Mouse (Mus musculus) hematopoietic stem cell, adult 5-6 weeks (primary cell): ENCODE measurements around the gene Pax2. TPM values are rescaled to one million over a fixed set of nuclear protein-coding genes. Genes with fewer than 3 reads are reported as not detected.
"Not testable (repeated sequence)": the region's sequence is repeated elsewhere in the genome, so short reads cannot be mapped to it uniquely, and the experiment has no call there.

ENCODE experiments used
- ATAC-seq, 2 experiments: fragments of 125-278 bp in 1 of 2; replicated peaks in 1 of 2; 2 replicates each; pipeline ENCODE4 v1.8.0; 2016 to 2017; ENCODE audit warnings: inconsistent platforms in 2 of 2, mild to moderate bottlenecking in 2 of 2, moderate number of reproducible peaks in 2 of 2, low read depth in 1 of 2, moderate TSS enrichment in 1 of 2; ENCODE audit not compliant: low FRiP score in 2 of 2, poor library complexity in 2 of 2, severe bottlenecking in 2 of 2, insufficient read depth in 1 of 2, low TSS enrichment in 1 of 2
- total RNA-seq: library from RNA; stranded (forward); fragments of 172-1452, 232-1000 nt; gene quantifications from 2 replicates; pipeline ENCODE4 v1.2.3, GENCODE M21; 2017

The Pax2 gene
- total RNA-seq, 1 experiment from 2014 or later = not detected

GRCm38 (mm10) chr19:44817403-44818128, 61.7 kb downstream of the Pax2 start:
- ATAC-seq = no peak

DNA sequence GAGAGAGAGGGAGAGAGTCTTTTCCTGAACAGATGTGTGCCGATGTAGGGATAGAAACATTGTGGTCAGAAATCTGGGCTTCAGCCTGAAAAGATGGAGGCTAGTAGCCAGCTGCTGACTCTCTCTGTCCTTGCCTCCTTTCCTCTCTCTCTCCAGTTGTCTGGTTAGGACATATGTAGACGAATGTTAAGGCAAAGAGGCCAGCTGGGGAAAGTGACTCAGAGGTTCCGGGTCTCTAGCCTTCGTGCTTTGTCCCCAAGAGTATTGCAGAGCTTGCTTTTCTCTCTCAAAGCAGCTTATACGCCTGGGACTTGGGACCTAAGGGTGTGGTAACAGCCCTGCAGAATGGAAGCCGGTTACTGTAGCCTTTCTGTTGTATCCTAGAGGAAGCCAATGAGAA, 62.8 kb downstream of the Pax2 start:
- ATAC-seq = no peak

DNA sequence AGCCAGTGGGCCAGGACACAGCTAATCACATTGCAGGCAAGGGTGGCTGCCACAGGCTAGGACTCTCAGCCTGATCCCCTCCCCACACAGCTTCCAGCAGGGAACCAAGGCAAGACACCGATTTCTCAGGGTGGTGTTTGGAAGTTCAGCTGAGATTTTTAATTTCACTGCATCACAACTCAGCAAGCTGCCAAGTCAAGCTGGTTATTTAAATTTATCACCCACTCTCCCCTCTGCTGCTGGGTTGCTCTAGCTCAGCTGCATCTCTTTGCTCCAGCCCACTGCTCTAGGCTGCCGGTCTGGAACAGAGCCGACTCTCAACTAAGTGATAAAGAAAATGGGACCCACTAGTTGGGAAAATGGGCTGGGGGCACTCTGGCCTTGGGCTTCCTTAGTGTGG, 65.7 kb downstream of the Pax2 start:
- no peak for ATAC-seq

DNA sequence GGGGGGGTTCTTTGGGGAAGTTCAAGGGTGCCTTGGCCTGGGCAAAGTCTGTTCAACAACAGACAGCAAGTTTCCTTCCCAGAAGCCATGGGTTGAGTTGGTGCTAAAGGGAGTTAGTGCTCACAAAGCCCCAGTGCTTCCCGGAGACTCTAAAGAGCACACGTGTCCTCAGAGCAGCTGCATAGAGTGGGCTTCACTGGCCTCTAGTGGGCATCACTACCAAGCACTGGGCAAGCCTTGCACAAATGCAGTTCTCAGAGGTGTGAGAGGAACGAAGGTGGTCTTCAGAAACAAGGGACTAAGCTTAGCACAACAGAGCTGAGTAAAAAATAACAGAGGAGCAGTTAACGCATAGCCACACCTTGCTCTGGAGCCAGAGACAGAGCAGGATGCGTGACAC, 66.5 kb downstream of the Pax2 start:
- ATAC-seq = no peak

DNA sequence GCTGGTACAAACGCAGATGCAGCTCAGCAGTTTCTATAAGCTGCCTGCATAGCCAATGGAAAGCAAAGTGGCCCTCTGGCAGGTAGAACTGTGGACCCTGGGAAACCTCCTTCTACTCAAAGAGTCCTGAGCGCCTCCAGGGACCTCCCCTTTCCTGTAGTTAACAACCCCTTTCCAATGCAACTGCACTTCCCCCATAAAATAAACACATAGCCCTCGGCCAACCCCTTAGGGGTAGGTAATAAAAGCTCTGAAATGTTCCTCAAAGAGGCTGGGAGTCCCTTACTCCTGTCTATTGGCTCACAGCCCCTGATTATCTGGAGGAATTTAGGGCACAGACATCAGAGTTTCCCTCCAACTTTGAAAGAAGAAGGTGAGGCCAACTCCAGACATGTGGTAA, 67.8 kb downstream of the Pax2 start:
- no peak for ATAC-seq

GRCm38 (mm10) chr19:44825216-44825768, 69.4 kb downstream of the Pax2 start:
- no peak for ATAC-seq

- no peak for ATAC-seq
These were observed 70.0 kb downstream of the Pax2 start for GRCm38 (mm10) chr19:44825819-44826218.

- ATAC-seq = no peak
These were observed 77.5 kb downstream of the Pax2 start for GRCm38 (mm10) chr19:44833391-44833790.

DNA sequence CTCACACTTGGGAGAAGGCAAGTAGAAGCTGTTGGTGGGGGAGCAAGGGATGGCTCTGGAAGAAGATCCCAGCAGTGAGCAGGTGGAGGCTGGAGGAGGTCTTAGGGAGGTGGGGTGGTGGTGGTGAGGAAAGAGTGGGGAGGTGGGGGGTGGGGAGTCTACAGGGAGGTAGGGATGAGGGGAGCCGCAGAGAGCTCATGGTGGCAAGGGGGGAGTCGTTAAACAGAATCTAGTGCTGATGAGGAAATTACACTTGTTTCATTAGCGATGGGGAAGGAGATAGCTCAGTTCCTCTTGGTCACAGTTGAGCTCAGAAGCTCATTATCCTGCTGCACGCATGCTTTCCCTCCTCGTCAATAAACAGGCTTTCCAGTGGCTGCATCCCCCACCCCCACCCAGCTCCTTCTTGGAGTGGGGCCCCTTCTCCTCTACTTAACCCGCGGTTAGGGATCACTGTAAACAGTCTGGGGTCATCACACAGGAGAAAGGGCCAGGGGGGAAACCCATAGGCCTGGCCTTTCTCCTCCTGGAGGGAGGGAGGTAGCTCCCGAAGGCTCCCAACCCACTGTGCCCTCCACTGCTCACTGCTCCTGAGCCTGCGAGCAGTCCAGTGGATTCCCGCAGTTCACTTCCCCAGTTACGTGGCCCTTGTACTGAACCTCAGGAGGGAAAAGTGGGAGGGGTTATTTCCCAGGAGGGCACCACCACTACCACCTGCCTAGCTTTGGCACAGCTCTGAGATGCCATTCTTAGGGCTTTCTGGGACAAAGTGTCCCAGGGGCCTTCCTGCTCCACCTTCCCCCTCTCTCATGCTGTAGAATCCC, 78.6 kb downstream of the Pax2 start:
- ATAC-seq = no peak

GRCm38 (mm10) chr19:44835042-44835930, 79.4 kb downstream of the Pax2 start:
- no peak for ATAC-seq

- peak; percentile 22 to 48; a peak in 2 of 4 replicates for ATAC-seq
These were observed 80.4 kb downstream of the Pax2 start for GRCm38 (mm10) chr19:44835931-44836861.

DNA sequence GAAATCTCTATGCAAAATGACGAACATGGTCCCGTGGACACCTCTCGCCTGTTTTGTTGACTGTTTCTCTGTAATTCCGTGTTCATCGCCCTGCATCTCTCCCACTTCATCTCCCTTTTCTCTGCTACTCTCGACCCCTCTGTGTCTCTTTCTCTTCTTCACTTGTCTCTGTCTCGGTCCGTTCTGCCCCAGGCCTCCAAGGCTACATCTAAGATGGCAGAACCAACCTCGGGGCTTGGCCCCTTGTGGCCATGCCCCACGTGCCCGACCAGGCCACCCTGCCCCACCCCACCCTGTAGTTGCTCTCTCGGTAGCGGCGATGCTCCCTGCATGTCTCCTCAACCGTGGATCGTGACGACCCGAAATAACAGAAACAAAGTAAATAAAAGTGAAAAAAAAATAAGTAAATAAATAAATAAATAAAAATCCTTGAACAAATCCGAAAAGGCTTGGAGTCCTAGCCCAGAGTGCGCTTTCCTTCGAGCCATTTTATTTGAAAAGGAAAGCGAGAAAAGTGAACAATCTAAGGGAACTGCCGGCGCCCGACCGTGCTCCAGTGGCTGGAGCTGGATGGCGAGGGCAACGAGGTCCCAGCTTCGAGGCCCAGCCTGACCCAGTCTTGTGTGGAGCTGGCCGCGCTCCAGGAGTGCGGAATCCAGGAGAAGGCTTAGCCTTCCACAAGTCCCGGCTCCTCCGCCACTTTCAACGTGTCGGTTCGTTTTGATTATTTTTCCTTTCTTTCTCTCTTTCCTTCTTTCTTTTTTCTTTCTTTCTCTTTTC, 81.8 kb downstream of the Pax2 start:
- no peak for ATAC-seq

GRCm38 (mm10) chr19:44838321-44838720, 82.5 kb downstream of the Pax2 start:
- ATAC-seq = no peak

DNA sequence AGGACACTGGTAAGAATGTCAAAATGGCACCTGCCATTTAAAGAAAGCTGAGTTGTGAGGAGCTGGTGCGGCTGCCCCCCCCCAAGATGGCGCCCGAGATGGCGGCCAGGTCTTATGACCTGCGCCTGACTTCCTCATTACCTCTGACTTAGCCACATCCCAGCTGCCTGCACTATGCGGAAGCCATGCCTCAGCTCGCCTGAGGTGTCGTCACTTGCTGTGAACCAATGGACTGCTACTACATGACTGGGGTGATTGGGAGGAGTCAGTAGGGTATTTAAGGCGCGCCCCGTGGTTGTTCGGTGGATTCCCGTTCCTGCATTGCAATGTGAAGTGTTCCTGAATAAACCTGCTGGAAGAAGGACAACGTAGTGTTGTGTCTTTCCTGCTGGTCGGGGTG, 86.8 kb downstream of the Pax2 start:
- not testable (repeated sequence) for ATAC-seq

DNA sequence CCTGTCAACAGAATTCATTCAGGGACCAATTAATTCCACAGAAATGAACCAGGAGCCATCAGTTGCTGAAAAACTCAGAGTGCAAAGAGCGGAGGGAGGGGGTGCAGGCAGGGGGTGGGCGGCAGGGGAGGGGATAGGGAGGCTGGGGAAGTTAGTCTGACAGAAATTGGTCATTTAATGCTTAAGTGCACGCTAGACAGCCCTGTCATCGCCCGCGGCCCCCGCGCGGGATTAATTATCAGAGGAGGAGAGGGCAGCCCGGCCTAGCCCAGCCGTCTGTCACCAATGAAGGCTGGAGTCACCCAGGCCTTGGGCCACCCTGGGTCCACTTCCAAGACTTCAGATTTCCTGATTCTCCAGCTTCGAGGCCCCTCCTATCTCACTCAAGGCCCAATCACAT, 93.6 kb downstream of the Pax2 start:
- no peak for ATAC-seq

DNA sequence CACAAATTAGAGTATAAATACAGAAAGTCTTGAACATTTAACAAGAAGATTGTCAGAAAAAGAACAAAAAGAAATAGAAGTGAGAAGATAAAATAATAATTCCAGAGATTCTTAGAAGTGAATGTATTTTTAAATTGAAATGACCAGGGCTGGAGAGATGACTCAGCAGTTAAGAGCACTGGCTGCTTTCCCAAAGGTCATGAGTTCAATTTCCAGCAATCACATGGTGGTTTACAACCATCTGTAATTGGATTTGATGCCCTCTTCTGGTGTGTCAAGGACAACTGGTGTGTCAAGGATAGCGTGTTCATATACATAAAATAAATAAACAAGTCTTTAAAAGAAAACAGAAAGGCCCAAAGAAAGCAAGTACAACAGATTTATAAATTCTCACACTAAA, 102.8 kb downstream of the Pax2 start:
- no peak for ATAC-seq
